Mouse (Mus musculus): ENCODE data around the gene Blnk.

GRCm38 (mm10) chr19:41020537-41020936 is 26.2 kb upstream of the Blnk start:
- TF ChIP-seq CTCF (IDR thresholded peaks at IDR 0.05; ENCODE audit: low read depth) (no peak), EP300 (IDR thresholded peaks at IDR 0.05; ENCODE audit: low read depth) (no peak)
